Mouse (Mus musculus) hematopoietic stem cell, adult 5-6 weeks (primary cell): ENCODE measurements around the gene Olfr1313. TPM values are rescaled to one million over a fixed set of nuclear protein-coding genes. Genes with fewer than 3 reads are reported as not detected.
"Not testable (repeated sequence)": the region's sequence is repeated elsewhere in the genome, so short reads cannot be mapped to it uniquely, and the experiment has no call there.

Source experiments
- ATAC-seq, 2 experiments: fragments of 125-278 bp in 1 of 2; replicated peaks in 1 of 2; 2 replicates each; pipeline ENCODE4 v1.8.0; 2016 to 2017; ENCODE audit warnings: inconsistent platforms in 2 of 2, mild to moderate bottlenecking in 2 of 2, moderate number of reproducible peaks in 2 of 2, low read depth in 1 of 2, moderate TSS enrichment in 1 of 2; ENCODE audit not compliant: low FRiP score in 2 of 2, poor library complexity in 2 of 2, severe bottlenecking in 2 of 2, insufficient read depth in 1 of 2, low TSS enrichment in 1 of 2
- total RNA-seq: library from RNA; stranded (forward); fragments of 172-1452, 232-1000 nt; gene quantifications from 2 replicates; pipeline ENCODE4 v1.2.3, GENCODE M21; 2017

Olfr1313 gene
- total RNA-seq = not detected in 2 replicates

GRCm38 (mm10) chr2:112077743-112078142, at the start of gene Olfr1313:
Olfr1313 (minus strand) TSS chr2:112077843.
- ATAC-seq = no peak

- no peak for ATAC-seq
These were observed 37.7 kb upstream of the Olfr1313 start, which contains the start of gene Olfr1315-ps1 for GRCm38 (mm10) chr2:112115340-112115739. Olfr1315-ps1 (minus strand) TSS chr2:112115440.

GRCm38 (mm10) chr2:112096681-112097080, 19.0 kb upstream of the Olfr1313 start, which contains the start of gene Olfr1314:
Olfr1314 (minus strand) TSS chr2:112096781.
- ATAC-seq = no peak

- no peak for ATAC-seq
These were observed 27.5 kb downstream of the Olfr1313 start, which contains the start of gene Olfr1312 for GRCm38 (mm10) chr2:112050138-112050537. Olfr1312 (minus strand) TSS chr2:112050238.

- ATAC-seq = not testable (repeated sequence)
These were observed 50.7 kb downstream of the Olfr1313 start for GRCm38 (mm10) chr2:112026971-112027370.

GRCm38 (mm10) chr2:112024312-112024711, 53.3 kb downstream of the Olfr1313 start, which contains the start of gene Olfr1311:
Olfr1311 (minus strand) TSS chr2:112024412.
- ATAC-seq = no peak

Other genes with a start within 250 kb of the Olfr1313 start
- gene Olfr1305, start 200.7 kb downstream of the Olfr1313 start, total RNA-seq = not detected in 2 replicates
- not detected in 2 replicates for gene Olfr1306, start 161.6 kb downstream of the Olfr1313 start, total RNA-seq
- gene Olfr1307, start 128.4 kb downstream of the Olfr1313 start, total RNA-seq = not detected in 2 replicates
- not detected in 2 replicates for gene Olfr1308, start 112.9 kb downstream of the Olfr1313 start, total RNA-seq
- not detected in 2 replicates for gene Olfr1309, start 87.6 kb downstream of the Olfr1313 start, total RNA-seq
- gene Olfr1310, start 65.1 kb downstream of the Olfr1313 start, total RNA-seq = not detected in 2 replicates
- not detected in 2 replicates for gene Olfr1311, start 53.4 kb downstream of the Olfr1313 start, total RNA-seq
- gene Olfr1312, start 27.6 kb downstream of the Olfr1313 start, total RNA-seq = not detected in 2 replicates
- not detected in 2 replicates for gene Olfr1314, start 18.9 kb upstream of the Olfr1313 start, total RNA-seq
- gene Olfr1315-ps1, start 37.6 kb upstream of the Olfr1313 start, total RNA-seq = not detected in 2 replicates
- not detected in 2 replicates for gene Olfr1316, start 57.1 kb upstream of the Olfr1313 start, total RNA-seq
- not detected in 2 replicates for gene Olfr1317, start 62.5 kb upstream of the Olfr1313 start, total RNA-seq
- not detected in 2 replicates for gene Olfr1318, start 76.4 kb upstream of the Olfr1313 start, total RNA-seq
- 7.8 and 22.5 TPM in 2 replicates for gene Lpcat4, start 161.6 kb upstream of the Olfr1313 start, total RNA-seq
- not detected in 2 replicates for gene Nutm1, start 181.4 kb upstream of the Olfr1313 start, total RNA-seq
- 109 and 165 TPM in 2 replicates for gene Nop10, start 184.1 kb upstream of the Olfr1313 start, total RNA-seq
- gene Slc12a6, start 188.0 kb upstream of the Olfr1313 start, total RNA-seq = 95.7 and 126 TPM in 2 replicates
- gene Gm21985, start 188.5 kb upstream of the Olfr1313 start, total RNA-seq = not detected in 2 replicates